ENCODE assay signal across 12 mouse cellular contexts in the genomic region with DNA sequence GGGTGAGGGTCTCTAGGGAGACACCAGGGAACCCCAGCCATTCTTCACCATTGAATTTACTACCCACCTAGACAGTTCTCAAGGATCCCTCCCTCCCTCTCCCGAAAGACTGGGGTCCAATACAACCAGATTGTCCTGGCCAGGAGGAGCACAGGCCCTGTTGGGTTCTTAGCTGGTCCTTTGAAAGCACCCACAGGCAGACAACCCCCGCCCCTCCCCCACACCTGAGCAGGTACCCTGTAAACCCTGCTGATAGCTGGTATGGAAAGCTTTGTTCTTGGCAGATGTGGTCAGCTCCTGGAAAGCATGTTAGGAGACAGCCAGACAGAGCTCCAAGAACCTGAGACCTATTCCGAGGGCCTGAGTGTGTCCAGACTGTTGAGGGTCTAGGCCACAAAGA. TPM values are rescaled to one million over a fixed set of nuclear protein-coding genes. Genes with fewer than 3 reads are reported as not detected.
DNase-seq lines count a peak whose midpoint lies in the region; TF ChIP-seq lines count a peak whose summit lies in the region.
"Had no signal": no experiment of that assay in that cellular context is flagged by ENCODE, and none has a peak within 500 bp of the region (broad histone marks: within the 10 kb centered on the region; RNA-seq: fewer than 3 reads in every experiment).

No protein-coding gene starts in this region.

- TF ChIP-seq POLR2A in testis, adult 2 months (IDR thresholded peaks at IDR 0.05; ENCODE audit: control insufficient read depth, low read depth, low read length) = no peak

- intact Hi-C loops in gastrocnemius, adult 2 months (cut with DNase I) = no loop called here
- intact Hi-C loops in left cerebral cortex, adult 2 months (cut with DNase I) = loop anchor here (5.0 kb wide), 1 partner anchor 33 kb away; no protein-coding TSS in a partner anchor
- intact Hi-C loops in left cerebral cortex, postnatal 14 days (cut with DNase I) = loop anchor here (5.0 kb wide), 1 partner anchor 33 kb away; no protein-coding TSS in a partner anchor

- WGBS in limb, embryonic 10.5 days = 91% methylated on average over 3 of the region's 3 CpGs

- H3K4me1 ChIP-seq in testis, adult 2 months (ENCODE audit: control insufficient read depth, insufficient read depth, low read length) = peaks cover 28% of the 10 kb centered on the region
- H3K4me1 ChIP-seq in limb, embryonic 10.5 days = peaks cover 54% of the 10 kb centered on the region

- no peak for DNase-seq in gastrocnemius, adult 2 months
- DNase-seq in gastrocnemius, postnatal 25 days = no peak
- DNase-seq in left cerebral cortex, adult 2 months (ENCODE audit: extremely low spot score in 1 of 2, low spot score in 2 of 2) = no peak
- DNase-seq in left cerebral cortex, postnatal 14 days (ENCODE audit: low spot score in 2 of 2) = no peak
- no peak for DNase-seq in testis, postnatal 14 days (ENCODE audit: low spot score)
- no peak for DNase-seq in limb, embryonic 10.5 days (ENCODE audit: low spot score)
- DNase-seq in embryo, embryonic 9.5 days (ENCODE audit: extremely low spot score) = no peak
- DNase-seq: kidney, adult 11 months had no signal

- H3K27ac ChIP-seq in gastrocnemius, adult 2 months = peak overlapping the region; percentile 100
- H3K27ac ChIP-seq in left cerebral cortex, adult 2 months = peak overlapping the region; percentile 97; the same call in 1 of the 2 replicates
- peak overlapping the region; percentile 67 for H3K27ac ChIP-seq in testis, adult 2 months (ENCODE audit: control insufficient read depth, insufficient read depth, low read depth, low read length)
- peak overlapping the region; percentile 96; the same call in 1 of the 2 replicates for H3K27ac ChIP-seq in limb, embryonic 10.5 days

- H3K4me3 ChIP-seq in gastrocnemius, adult 2 months = no peak overlapping the region
- H3K4me3 ChIP-seq in left cerebral cortex, adult 2 months = no peak overlapping the region
- H3K4me3 ChIP-seq in testis, adult 2 months (ENCODE audit: control insufficient read depth, low read depth, low read length) = no peak overlapping the region
- H3K4me3 ChIP-seq in limb, embryonic 10.5 days = no peak overlapping the region

- TF ChIP-seq CTCF in gastrocnemius, adult 2 months (IDR thresholded peaks at IDR 0.05) = no peak
- no peak for TF ChIP-seq CTCF in left cerebral cortex, adult 2 months (IDR thresholded peaks at IDR 0.05)
- TF ChIP-seq CTCF in testis, adult 2 months (IDR thresholded peaks at IDR 0.05; ENCODE audit: control insufficient read depth, insufficient read depth, insufficient replicate concordance, low read depth, low read length) = no peak

- H3K9me3 ChIP-seq in limb, embryonic 10.5 days (replicated peaks) = no peaks in the 10 kb centered on the region
- H3K9me3 ChIP-seq: embryonic facial prominence, embryonic 15.5 days; heart, embryonic 12.5 days; liver, embryonic 15.5 days had no signal

- peaks cover 3% of the 10 kb centered on the region for H3K36me3 ChIP-seq in testis, adult 2 months (ENCODE audit: control insufficient read depth, insufficient read depth, low read length)
- peaks cover 20% of the 10 kb centered on the region for H3K36me3 ChIP-seq in limb, embryonic 10.5 days

- no peaks in the 10 kb centered on the region for H3K27me3 ChIP-seq in testis, adult 2 months (ENCODE audit: control insufficient read depth, insufficient read depth, low read length)
- no peaks in the 10 kb centered on the region for H3K27me3 ChIP-seq in limb, embryonic 10.5 days (ENCODE audit: low read depth, poor library complexity, severe bottlenecking)
- H3K27me3 ChIP-seq: embryonic facial prominence, embryonic 15.5 days; heart, embryonic 12.5 days had no signal

RNA-seq across cellular contexts. Expression of gene Pim3, which starts 1.2 kb away (rescaled TPM):
- 10 to 100 TPM; 34.4 to 46.6 TPM for total RNA-seq in gastrocnemius, adult 2 months (2021)
- total RNA-seq in gastrocnemius, postnatal 25 days (2021) = 10 to 100 TPM; 20.6 to 22.2 TPM
- total RNA-seq in left cerebral cortex, adult 2 months (2021) = 10 to 100 TPM; 46.8 to 50.0 TPM
- 10 to 100 TPM; 37.3 to 40.4 TPM for total RNA-seq in left cerebral cortex, postnatal 14 days (2021)
- polyA plus RNA-seq in testis, adult 2 months (2012; rRNA removed) = 10.8 and 13.2 TPM in 2 replicates
- polyA plus RNA-seq in limb, embryonic 10.5 days (2016; fragmentation: Nextera tagmentation; extraction: Ambion mirVana) = 46.6 and 48.2 TPM in 2 replicates

RNA-seq across cellular contexts. Expression of gene Creld2, which starts 41.3 kb away (rescaled TPM):
- total RNA-seq in gastrocnemius, adult 2 months (2021) = 10 to 100 TPM in 1 of 2 experiments, 1 to 10 TPM in 1; 8.1 to 11.6 TPM
- total RNA-seq in gastrocnemius, postnatal 25 days (2021) = 1 to 10 TPM; 9.8 to 9.9 TPM
- 10 to 100 TPM; 22.1 to 26.3 TPM for total RNA-seq in left cerebral cortex, adult 2 months (2021)
- total RNA-seq in left cerebral cortex, postnatal 14 days (2021) = 10 to 100 TPM; 18.9 to 21.4 TPM
- 347 and 372 TPM in 2 replicates for polyA plus RNA-seq in testis, adult 2 months (2012; rRNA removed)
- 98.5 and 99.0 TPM in 2 replicates for polyA plus RNA-seq in limb, embryonic 10.5 days (2016; fragmentation: Nextera tagmentation; extraction: Ambion mirVana)

RNA-seq across cellular contexts. Expression of gene Alg12, which starts 41.7 kb away (rescaled TPM):
- total RNA-seq in gastrocnemius, adult 2 months (2021) = 1 to 10 TPM; 3.9 to 6.6 TPM
- total RNA-seq in gastrocnemius, postnatal 25 days (2021) = 1 to 10 TPM; 3.5 to 5.2 TPM
- total RNA-seq in left cerebral cortex, adult 2 months (2021) = 10 to 100 TPM; 13.3 to 14.4 TPM
- total RNA-seq in left cerebral cortex, postnatal 14 days (2021) = 10 to 100 TPM; 10.3 to 12.3 TPM
- 24.6 and 32.8 TPM in 2 replicates for polyA plus RNA-seq in testis, adult 2 months (2012; rRNA removed)
- polyA plus RNA-seq in limb, embryonic 10.5 days (2016; fragmentation: Nextera tagmentation; extraction: Ambion mirVana) = 10.8 and 12.3 TPM in 2 replicates
